Mouse (Mus musculus): ENCODE results near the gene Cenpc1.

The Cenpc1 gene

DNA sequence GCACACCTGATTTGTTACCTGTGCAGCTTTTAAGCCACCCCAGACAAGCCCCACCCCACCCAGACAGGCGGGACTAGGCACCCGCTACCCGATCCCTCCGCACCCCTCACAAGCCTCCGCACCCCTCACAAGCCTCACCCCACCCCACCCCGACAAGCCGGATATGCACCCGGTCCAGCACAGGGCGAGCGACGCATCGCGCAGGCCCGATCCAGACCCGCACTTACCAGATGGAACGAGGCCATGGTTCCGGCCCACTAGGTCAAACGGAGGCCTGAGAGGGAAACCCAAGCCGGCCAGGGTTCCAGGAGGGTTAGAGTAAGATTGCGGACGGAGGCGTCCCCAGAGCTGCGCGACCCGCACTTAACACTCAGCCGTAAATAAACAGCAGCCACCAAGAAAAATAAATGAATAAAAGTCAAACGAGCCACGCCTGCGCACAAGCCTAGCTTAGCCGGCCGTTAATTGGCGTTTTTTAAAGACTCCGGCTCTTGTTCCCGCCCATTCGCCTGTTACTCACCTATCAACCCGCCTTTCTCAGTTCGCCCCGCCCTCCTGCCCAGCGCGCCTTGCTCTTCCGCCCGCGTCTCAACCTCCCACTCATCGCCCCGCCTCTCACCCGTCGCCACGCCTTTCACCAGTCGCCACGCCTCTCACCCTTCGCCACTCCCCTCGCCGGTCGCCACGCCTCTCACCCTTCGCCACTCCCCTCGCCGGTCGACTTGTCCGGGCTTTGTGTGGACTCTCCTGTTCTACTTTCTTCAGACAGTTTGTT is at the start of gene Cenpc1:
Gene Cenpc1 (minus strand): TSS at position 483 of the 775 bp plus-strand sequence.
- peak; percentile 82 for DNase-seq (ENCODE audit: low spot score)

DNA sequence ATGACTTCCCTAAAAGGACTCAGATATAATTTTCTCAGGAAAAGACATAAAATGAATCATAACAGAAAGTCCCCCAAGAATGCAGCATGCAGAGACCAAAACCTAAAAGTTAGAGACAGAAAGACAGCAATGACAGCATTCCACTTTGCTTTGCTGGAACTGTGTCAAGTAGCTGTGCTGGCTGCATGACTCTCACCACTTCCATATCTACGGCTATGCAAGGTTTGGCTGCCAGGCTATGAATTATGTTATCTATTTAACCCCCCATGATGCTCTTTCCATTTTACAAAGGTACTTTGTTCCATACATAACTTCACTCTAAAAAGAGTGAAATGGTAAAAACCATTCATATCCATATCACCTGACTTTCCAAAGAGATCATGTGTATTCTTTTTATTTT is 48.6 kb upstream of the Cenpc1 start:
- DNase-seq (ENCODE audit: low spot score) = no peak

DNA sequence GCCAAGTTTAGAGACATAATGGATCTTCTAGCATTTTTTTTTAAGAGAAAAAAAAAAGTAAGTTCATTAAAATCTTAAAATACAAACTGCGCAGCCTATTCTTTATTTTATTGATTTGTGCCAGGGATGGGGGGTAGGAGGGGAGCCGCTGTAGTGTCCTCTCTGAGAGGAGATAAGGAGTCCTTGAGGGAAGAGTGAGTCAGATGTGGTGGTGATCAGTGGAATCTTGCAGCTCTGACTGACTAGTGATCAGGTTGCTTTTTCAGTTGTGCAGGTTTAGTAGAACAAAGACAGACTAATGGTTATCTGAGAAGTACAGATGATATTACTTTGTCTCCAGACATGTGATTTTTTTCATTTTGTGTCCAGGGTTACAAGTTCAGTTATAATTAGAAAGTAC is 47.7 kb upstream of the Cenpc1 start:
- no peak for DNase-seq (ENCODE audit: low spot score)

DNA sequence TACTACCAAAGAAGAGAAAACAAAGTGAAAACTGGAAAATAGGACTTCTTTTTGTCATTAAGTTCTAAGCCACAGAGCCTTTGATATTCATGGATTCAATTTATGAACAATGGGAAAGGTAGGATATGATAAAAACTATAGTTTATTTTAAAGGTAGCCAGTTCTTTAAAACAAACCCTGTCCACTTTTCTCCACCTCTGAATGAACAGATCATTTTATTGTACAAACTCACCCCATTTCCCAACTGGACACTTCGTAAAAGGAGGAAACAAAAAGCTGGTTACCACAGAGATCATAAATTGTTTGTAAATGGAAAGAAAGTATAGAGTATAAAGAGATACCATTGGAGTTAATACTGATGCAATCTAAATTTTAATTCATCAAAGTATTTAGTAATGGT is 45.7 kb upstream of the Cenpc1 start:
- no peak for DNase-seq (ENCODE audit: low spot score)

DNA sequence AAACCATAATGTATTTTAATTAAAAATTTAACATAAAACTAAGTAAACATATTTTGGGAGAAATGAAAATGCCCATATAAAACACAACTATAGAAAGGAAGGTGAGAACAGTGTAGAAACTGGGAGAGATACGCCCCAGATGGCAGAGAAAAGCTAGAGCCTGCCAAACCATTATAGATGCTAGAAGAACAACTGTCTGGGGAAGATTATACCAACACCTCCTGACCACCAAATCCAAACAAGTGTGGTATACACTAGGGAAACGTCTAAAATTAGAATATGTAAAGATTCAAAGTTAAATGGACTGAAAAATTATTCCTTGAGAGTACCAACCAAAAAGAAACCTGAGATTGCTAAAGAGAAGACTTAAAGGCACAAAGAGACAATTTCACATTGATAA is 41.2 kb upstream of the Cenpc1 start:
- DNase-seq (ENCODE audit: low spot score) = no peak

DNA sequence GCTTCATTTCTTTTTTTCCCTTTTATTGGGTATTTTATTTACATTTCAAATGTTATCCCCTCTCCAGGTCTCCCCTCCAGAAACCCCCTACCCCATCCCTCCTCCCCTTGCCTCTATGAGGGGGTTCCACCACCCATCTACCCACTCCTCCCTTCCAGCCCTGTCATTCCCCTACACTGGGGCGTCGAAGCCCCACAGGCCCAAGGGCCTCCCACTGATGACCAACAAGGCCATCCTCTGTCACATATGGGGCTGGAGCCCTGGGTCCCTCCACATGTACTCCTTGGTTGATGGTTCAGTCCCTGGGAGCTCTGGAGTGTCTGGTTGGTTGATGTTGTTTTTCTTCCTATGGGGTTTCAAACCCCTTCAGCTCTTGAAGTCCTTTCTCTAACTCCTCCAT is 36.8 kb upstream of the Cenpc1 start:
- DNase-seq (ENCODE audit: low spot score) = no peak

DNA sequence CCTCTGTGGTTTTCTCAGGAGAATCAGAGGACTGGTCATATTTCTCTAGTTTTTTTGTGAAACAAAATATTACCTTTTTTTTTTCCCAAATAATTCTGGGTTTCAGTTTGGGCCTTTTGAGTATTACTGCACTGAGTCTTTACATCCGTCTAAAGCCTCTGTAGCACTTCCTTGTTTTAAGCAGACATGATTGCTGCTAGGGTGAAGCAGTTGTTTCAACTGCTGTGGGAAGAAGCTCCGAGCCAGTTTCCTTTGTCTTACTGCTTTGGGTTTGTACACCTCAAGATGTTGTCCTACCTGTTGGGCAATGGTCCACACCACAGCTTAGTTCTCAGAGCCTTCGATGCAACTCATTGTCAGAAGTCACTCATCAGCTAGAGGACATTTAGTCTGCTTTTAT is 35.2 kb upstream of the Cenpc1 start:
- DNase-seq (ENCODE audit: low spot score) = no peak

DNA sequence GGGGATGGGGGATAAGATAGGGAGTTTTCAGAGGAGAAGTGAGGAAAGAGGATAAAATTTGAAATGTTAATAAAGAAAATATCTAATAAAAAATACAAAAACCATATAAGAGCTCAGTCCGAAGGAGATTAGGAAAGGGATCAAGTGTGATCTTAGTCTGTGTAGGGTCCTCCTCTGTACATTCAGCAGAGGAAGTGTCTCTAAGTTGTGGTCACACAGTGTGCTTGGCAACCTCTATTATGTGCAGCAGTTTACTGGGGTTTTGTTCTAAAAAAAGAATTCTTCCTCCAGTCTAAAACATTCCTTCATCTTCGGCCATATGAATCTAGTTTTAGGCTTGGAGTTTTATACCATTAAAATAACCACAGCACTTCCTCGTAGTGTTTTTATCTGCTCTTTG is 33.6 kb upstream of the Cenpc1 start:
- DNase-seq (ENCODE audit: low spot score) = no peak

DNA sequence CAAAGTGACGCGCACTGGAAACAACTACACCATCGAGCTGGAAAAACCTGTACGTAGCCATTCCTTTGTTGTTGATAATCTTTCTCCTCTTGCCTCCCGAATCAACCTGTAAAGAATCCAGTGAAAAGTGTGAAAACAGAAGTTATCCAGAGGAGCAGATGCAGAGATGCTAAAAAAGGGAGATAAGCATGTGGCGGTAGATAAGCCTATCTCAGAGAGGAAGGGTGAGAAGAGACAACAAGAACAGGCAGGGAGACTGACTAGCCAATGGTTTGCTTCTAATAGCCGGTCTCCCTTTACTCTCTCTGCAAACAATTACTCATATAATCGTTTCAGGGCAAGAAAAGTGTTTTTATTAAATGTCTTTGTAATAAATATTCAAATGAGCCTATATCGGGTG is 29.4 kb upstream of the Cenpc1 start:
- DNase-seq (ENCODE audit: low spot score) = no peak

DNA sequence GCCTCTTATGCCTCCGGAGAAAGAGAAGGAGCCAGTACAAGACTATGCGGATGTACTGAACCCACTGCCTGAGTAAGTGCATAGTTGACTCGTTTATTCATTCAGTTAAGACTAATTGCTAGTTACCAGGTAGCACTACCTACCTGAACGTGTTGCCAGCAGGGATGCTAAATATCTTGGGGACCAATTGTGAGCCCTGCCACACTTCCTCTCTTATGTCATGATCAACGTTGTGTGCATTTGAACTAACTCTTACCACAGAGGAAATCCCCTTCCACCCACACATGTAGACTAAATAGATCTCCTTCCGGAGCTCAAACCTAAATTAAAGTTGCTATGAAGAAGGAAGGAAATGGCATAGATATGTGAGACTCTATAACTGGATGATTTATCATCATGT is 21.4 kb upstream of the Cenpc1 start:
- no peak for DNase-seq (ENCODE audit: low spot score)

DNA sequence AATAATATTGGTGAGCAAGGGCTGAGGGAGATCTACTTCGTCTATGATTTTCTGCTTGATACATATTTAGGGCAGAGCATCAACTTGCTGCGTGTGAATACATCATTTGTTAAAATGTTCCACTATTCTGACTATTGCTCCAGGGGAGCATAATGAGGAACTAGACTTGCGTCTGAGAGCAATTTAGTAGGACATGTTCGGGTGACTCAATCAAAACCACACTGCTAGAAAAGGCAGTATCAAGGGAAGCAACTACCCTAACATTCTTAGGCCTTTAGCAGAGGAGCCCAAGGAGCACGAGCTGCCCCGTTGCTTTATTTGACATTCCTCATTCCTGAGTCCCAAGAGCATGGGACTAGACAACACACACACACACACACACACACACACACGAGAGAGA is 19.6 kb upstream of the Cenpc1 start:
- no peak for DNase-seq (ENCODE audit: low spot score)

DNA sequence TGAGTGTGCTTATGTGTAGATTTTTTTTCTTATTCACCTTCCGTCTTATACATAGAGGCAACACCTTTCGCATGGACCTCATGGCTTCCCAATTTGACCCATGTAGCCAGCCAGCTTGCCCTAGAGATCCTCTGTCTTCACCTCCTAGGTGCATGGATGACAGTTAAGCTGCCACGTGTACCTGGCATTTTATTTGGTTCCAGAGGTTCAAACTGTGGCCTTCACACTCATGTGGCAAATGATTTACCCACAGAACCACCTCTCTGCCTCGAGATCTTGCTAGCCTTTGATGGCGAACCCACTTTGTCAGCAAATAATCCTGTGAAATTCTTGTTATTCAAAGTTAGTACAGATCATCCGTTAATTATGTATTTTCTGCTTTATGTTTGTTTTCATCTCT is 18.6 kb upstream of the Cenpc1 start:
- no peak for DNase-seq (ENCODE audit: low spot score)

DNA sequence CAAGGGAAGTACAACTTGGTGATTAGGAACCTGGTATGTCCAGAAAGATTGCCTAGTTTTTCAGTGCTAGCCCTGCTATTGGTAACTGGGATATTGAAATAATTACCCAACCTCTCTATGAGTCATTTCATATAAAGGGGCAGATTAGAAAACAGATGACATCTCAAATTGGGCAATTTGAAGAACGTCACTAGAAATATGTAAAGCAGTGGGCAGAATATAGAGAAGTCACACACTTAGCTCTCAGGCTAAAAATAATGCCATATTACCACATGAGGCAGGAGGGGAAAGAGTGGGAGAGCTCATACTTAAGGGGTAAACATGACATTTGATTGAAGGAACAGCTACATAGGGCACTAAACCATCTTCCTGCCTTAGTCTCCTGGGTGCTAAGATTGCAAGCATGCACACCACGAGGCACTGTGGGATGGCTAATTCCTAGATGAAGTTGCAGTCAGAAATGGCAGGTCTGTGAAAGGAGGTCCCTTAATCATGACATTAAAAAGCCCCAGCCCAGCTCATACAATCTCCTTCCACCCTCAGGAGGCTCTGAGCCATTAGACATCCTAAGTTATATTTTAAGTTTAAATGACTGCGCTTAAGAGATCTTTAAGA is 13.4 kb upstream of the Cenpc1 start:
- no peak for DNase-seq (ENCODE audit: low spot score)

DNA sequence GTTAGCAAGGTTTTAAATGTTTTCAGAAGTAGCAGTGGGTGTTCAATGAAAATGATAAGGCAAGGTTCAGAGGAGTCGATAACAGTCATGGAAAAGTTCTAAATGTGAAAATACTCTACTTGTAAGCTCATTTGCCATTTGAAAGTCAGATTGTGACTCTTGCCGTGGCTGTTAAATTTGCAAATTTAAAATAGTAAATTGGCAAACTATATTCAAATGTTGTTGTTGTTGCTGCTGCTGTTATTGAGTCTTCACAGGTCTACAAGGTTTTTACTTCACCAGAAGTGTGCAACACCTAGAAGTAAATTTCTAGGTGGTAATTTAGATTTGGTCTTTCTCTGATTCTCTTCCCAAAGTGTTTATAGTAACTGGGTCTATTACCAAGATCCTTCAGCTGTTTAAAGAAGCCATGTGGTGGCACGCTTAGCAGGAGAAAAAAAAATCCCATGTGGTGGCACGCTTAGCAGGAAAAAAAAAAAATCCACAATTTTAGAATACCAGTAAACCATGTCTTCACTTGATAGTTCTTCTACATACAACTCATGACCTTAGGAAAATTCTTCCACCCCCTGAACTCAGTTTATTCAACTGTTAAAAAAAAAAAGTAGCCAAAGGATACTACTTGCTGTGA is 7.5 kb upstream of the Cenpc1 start:
- DNase-seq (ENCODE audit: low spot score) = no peak

DNA sequence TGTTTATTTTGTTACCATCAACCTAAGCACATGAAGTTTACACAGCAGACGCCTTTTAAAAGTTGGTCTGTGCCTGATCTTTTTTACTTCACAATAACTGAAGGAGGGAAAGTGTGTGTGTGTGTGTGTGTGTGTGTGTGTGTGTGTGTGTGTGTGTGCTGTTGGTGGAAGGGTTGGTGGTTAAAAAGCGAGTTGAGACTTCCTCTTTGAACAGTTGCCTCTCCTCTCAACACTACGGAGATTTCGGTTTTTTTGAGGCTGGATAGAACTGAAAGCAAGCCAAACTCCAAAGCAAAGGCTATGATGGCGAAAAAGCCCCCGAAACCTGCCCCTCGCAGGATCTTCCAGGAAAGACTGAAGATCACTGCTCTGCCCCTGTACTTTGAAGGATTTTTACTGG is 6.2 kb upstream of the Cenpc1 start, which contains the start of gene Stap1:
Gene Stap1 (plus strand): TSS at position 209 of the 400 bp plus-strand sequence.
- DNase-seq (ENCODE audit: low spot score) = no peak

DNA sequence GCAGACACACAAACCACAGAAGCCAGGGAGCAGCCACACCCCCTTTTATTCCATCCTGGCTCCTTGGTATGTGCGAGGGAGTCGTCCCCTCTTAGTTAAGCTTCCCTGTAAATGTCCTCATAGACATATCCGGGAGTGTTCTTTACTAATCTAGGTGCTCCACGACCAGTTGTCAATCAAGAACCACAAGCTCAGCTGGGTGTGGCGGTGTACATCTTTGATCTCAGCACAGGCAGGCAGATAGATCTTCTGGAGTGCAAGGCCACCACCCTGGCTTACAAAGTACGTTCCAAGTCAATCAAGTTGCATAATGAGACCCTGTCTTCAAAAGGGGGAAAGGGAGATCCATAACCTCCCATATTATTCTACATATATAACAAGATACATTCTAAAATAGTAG is 3.7 kb upstream of the Cenpc1 start:
- no peak for DNase-seq (ENCODE audit: low spot score)

DNA sequence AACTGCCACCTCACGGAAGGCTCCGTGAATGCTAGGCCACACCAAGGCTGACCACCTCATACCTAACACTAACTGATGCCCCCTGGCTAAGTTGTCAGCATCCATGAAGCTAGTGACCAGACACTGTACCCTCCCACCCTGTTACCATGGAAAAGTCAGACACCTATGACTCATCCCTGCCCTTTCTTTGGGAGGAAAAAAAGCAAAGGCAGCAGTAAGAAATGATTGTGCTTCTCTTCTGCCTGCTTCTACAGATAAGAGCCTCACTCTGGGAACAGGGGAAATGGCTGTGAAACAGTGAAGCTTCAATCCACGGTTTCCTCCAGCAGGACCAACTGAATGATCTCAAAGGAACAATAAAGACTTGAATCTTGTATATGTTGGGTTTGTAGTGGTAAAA is 3.1 kb upstream of the Cenpc1 start:
- no peak for DNase-seq (ENCODE audit: low spot score)

DNA sequence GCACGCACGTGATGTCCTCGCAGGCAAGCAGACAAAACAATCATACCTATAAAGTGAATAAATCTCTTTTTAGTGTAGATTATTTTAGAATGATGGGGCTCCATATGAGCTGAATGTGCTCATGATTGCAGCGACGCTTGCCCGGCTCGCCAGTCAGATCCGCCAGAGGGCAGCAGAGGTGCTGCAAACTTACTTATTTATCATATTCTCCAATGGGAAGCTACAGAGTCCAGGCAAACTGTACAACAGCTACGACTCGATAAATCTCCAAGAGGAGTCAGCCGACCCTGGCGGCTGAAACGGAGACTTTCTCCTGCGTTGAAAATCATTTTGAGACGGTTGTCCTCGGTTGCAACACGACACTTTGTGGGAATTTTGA is 1.2 kb upstream of the Cenpc1 start:
- peak; percentile 92 for DNase-seq (ENCODE audit: low spot score)

DNA sequence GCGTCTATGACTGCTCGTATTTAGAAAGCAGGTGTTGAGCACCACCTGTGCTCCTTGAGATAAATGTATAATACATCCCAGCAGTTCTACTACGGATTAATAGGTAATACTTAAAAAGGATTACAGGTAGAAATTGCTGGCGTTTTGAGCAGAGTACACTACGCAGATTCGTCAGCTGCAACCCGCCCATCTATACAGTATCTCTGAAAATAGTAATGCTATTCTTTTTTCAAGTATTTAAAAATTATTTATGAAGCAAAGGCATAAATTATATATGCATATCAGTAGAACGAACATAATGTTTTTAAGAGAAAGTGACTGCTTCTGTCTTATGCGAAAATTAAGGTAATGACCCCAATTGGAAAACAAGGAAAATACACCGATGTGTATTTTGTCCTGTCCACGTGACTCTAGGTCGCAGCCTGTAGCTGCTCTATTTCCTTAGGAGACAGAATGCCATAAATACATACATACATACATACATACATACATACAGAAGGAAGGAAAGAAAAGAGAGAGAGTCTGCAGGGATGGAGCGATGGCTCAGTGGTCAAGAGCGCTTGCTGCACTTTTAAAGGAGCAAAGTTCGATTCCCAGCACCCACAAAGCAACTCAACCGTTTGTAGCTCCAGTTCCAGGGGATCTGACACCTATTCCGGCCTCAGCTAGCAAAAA is 630 bp upstream of the Cenpc1 start:
- DNase-seq (ENCODE audit: low spot score) = peak; percentile 17

DNA sequence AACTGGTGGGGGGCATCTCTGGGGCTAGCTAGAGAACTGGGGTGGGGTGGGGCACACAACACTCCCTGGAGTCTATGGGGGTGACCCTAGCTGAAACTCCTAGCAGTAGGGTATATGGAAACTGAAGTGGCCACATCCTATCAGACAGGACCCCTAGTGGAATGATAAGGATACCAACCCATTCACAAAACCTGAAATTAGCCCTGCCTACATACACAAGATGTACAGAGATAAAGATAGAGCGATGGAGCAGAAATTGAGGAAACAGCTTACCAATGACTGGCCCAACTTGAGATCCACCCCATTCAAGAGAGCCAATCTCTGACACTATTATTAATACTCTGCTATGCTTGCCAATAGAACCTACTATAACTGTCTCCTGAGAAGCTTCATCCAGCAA is 1.9 kb downstream of the Cenpc1 start:
- DNase-seq (ENCODE audit: low spot score) = no peak

DNA sequence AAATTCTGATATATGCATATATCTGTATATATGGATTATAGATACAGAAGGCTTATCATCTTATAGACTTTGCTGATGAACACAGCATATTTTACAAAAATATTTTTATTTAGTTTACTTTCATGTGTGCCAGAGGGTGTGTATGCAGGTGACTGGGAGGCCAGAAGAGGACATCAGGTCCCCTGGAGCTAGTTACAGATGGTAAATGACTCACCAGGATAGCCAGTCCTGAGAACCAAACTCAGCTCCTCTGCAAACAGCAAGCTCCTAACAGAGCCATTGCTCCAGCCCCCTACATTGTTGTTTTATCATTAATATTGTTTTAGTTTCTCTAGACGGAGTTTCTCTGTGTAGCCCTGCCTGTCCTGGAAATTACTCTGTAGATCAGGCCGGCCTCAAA is 35.6 kb downstream of the Cenpc1 start:
- DNase-seq (ENCODE audit: low spot score) = no peak

DNA sequence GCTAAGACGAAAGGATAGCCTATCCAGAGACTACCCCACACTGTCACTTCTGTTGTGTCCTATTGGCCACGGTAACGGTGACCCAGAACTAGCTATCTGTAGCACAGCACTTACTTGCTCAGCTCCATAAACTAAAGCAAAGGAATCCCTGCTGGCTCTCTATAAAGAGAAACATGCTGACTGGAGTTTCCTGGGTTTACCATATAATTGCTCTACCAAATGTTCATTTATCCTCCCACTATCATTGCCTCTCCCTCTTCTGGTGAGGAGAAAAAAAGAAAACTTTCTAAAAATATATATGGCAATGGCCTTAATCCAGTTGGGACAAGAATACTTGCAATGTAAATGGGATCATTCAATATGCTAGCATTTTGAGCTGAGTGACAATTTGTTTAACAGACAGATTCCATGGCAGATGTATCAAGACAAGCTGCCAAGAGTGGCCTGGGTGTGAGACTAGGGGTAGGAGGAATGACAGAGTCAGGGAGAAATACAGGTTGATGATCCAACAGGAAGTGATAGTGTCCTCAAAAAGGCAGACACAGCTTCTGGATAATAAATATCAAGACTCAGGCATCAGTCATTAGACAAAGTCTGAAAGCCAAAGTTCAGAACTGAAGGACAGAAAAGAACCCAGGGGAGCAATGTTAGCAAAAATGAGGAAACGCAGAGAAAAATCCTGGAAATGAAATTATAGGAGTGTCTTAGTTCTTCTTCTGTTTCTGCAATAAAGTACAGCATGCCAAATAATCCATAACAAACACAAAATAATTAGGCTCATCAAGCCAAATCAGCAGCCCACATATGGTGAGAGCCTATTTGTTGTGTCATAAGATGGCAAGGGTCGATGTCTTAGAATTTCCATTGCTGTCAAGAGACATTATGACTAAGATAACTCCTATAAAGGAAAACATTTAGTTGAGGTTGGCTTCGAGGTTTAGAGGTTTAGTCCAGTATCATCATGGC is 68.6 kb downstream of the Cenpc1 start:
- DNase-seq (ENCODE audit: low spot score) = peak; percentile 17

All from layer of hippocampus, adult 9-10 months (tissue).